In the genomic region with DNA sequence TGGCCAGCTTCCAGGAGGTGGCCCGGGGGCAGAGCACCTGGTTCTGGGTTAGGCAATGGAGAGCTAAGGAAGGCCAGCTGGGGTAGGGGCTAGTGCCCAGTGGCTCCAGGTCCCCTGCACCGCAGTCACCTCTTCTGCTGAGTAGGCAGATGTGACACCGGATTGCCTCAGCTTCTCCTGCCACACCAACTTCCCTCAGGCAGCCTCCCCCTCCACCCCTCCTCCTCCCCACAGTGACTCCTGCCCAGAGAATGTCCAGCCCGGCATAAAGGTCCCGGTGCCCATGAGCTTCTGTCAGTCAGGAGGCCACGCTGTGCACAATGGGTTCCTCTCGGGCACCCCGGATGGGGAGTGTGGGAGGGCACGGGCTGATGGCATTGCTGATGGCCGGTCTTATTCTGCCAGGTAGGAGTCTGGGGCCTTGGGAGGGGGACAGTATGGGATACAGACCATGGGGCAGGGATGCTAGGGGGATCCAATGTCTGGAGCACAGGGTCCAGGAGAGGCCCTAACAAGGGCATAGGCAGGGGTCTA, we compare ENCODE assay signal across 15 mouse cellular contexts. TPM values are rescaled to one million over a fixed set of nuclear protein-coding genes. Genes with fewer than 3 reads are reported as not detected.
DNase-seq lines count a peak whose midpoint lies in the region; ATAC-seq and TF ChIP-seq lines count a peak whose summit lies in the region.
"Had no signal": no experiment of that assay in that cellular context is flagged by ENCODE, and none has a peak within 500 bp of the region (broad histone marks: within the 10 kb centered on the region; RNA-seq: fewer than 3 reads in every experiment).

A gene (plus strand): TSS at position 248 of the 534 bp plus-strand sequence.

- no peak for TF ChIP-seq RAD21 in CH12.LX (IDR thresholded peaks at IDR 0.05; ENCODE audit: low read depth, low read length)

- H3K9me3 ChIP-seq in heart, postnatal 0 days (replicated peaks; ENCODE audit: control insufficient read depth, low read length): no peaks in the 10 kb centered on the region
- H3K9me3 ChIP-seq in CH12.LX (replicated peaks; ENCODE audit: low read length): peaks cover 3% of the 10 kb centered on the region
- H3K9me3 ChIP-seq: liver, embryonic 13.5 days; neural tube, embryonic 12.5 days had no signal

- no peak for ATAC-seq in heart, postnatal 0 days (ENCODE audit: insufficient read depth, low read depth)
- ATAC-seq in CD4-positive, CD25-positive, alpha-beta regulatory T cell, adult 4 months: no peak

- in situ Hi-C loops in CH12.LX (cut with MboI; ENCODE audit: low pct_ligation_motif_present, low pct_unique_long_range_greater_than_20kb, low sequenced_read_pairs): loop anchor here (5.0 kb wide), 1 partner anchor 35 kb away; a partner anchor contains a TSS

- peak within 1 kb of the TSS; percentile 96; the same call in 1 of the 2 replicates for H3K27ac ChIP-seq in heart, postnatal 0 days (ENCODE audit: low read depth)
- H3K27ac ChIP-seq in CH12.LX (ENCODE audit: insufficient read depth, low read depth): peak within 1 kb of the TSS; percentile 47
- no peak within 1 kb of the TSS for H3K27ac ChIP-seq in embryonic fibroblast, embryonic 13.5 days (ENCODE audit: insufficient read depth, low read length)
- H3K27ac ChIP-seq: liver, embryonic 13.5 days; neural tube, embryonic 12.5 days had no signal

- no peak within 1 kb of the TSS for H3K9ac ChIP-seq in heart, postnatal 0 days (replicated peaks; ENCODE audit: low read depth, low read length)
- peak within 1 kb of the TSS; percentile 15; the same call in 1 of the 2 replicates for H3K9ac ChIP-seq in CH12.LX (ENCODE audit: insufficient read depth, low read depth)
- H3K9ac ChIP-seq: liver, embryonic 13.5 days; neural tube, embryonic 12.5 days had no signal

- 76% methylated on average over 10 of the region's 10 CpGs for WGBS in heart, postnatal 0 days

- dilution Hi-C loops in CH12.LX (cut with MboI; ENCODE audit: extremely low pct_ligation_motif_present, extremely low pct_unique_long_range_greater_than_20kb, low sequenced_read_pairs): no loop called here

- TF ChIP-seq EP300 in heart, postnatal 0 days (IDR thresholded peaks at IDR 0.05; ENCODE audit: low read depth): no peak
- TF ChIP-seq EP300 in CH12.LX (IDR thresholded peaks at IDR 0.05; ENCODE audit: low read length): no peak

- TF ChIP-seq CTCF in heart, postnatal 0 days (IDR thresholded peaks at IDR 0.05; ENCODE audit: low read depth): no peak
- no peak for TF ChIP-seq CTCF in CH12.LX (conservative IDR thresholded peaks at IDR 0.05 in 1 of 2, IDR thresholded peaks at IDR 0.05 in 1 of 2; ENCODE audit: low read depth in 2 of 2, low read length in 2 of 2)
- TF ChIP-seq CTCF in embryonic fibroblast, embryonic 13.5 days (IDR thresholded peaks at IDR 0.05; ENCODE audit: borderline replicate concordance, insufficient read depth, low read length): no peak

- no peaks in the 10 kb centered on the region for H3K36me3 ChIP-seq in heart, postnatal 0 days (replicated peaks; ENCODE audit: control insufficient read depth, insufficient read depth, low read length)
- peaks cover 0 to 4% of the 10 kb centered on the region in 2 experiments for H3K36me3 ChIP-seq in CH12.LX (replicated peaks in 1 of 2; ENCODE audit: control insufficient read depth in 1 of 2, insufficient read depth in 1 of 2, low read length in 1 of 2)
- H3K36me3 ChIP-seq: liver, embryonic 13.5 days; neural tube, embryonic 12.5 days had no signal

- intact Hi-C loops in heart, postnatal 25 days (cut with DNase I): no loop called here

- H3K4me3 ChIP-seq in heart, postnatal 0 days (ENCODE audit: low read depth, low read length): no peak within 1 kb of the TSS
- H3K4me3 ChIP-seq in CH12.LX (replicated peaks in 1 of 3; ENCODE audit: low read depth in 2 of 3, low read length in 2 of 3, poor library complexity in 1 of 3): peak within 1 kb of the TSS in 1 of 3 experiments; percentile 23
- no peak within 1 kb of the TSS for H3K4me3 ChIP-seq in embryonic fibroblast, embryonic 13.5 days (ENCODE audit: insufficient read depth, low read length)
- H3K4me3 ChIP-seq: erythroblast, embryonic 14.5 days; liver, embryonic 13.5 days; neural tube, embryonic 12.5 days had no signal

- no peaks in the 10 kb centered on the region for H3K27me3 ChIP-seq in heart, postnatal 0 days (ENCODE audit: control insufficient read depth, insufficient read depth, low read length)
- peaks cover 2% of the 10 kb centered on the region for H3K27me3 ChIP-seq in CH12.LX (replicated peaks)
- H3K27me3 ChIP-seq: liver, embryonic 13.5 days; neural tube, embryonic 12.5 days had no signal

- H3K4me1 ChIP-seq in heart, postnatal 0 days (ENCODE audit: control insufficient read depth, insufficient read depth): peaks cover 31% of the 10 kb centered on the region
- H3K4me1 ChIP-seq in CH12.LX (ENCODE audit: control insufficient read depth in 1 of 2, insufficient read depth in 2 of 2): peaks cover 25 to 52% of the 10 kb centered on the region in 2 experiments
- H3K4me1 ChIP-seq in embryonic fibroblast, embryonic 13.5 days (ENCODE audit: control insufficient read depth, insufficient read depth, low read length): peaks cover 4% of the 10 kb centered on the region
- H3K4me1 ChIP-seq: liver, embryonic 13.5 days had no signal

- DNase-seq in adrenal gland, adult 2 months: peak; percentile 57
- DNase-seq in adrenal gland, postnatal 4 days (ENCODE audit: low spot score in 2 of 2): no peak
- no peak for DNase-seq in heart, postnatal 0 days (ENCODE audit: low spot score)
- no peak for DNase-seq in heart, postnatal 25 days (ENCODE audit: low spot score)
- DNase-seq in CH12.LX (ENCODE audit: extremely low read depth): no peak
- DNase-seq in frontal cortex, postnatal 25 days (ENCODE audit: low spot score in 2 of 2): no peak
- DNase-seq: cerebellum, adult 2 months; kidney, adult 2 months; liver, embryonic 13.5 days; midbrain, embryonic 14.5 days had no signal

- H3K4me2 ChIP-seq in heart, postnatal 0 days (ENCODE audit: low read depth, low read length): no peak within 1 kb of the TSS
- H3K4me2 ChIP-seq in CH12.LX (ENCODE audit: insufficient read depth, low read depth, poor library complexity, severe bottlenecking): no peak within 1 kb of the TSS
- H3K4me2 ChIP-seq: liver, embryonic 13.5 days; neural tube, embryonic 12.5 days had no signal

- H3K79me2 ChIP-seq in CH12.LX (replicated peaks; ENCODE audit: control insufficient read depth, extremely low read depth, insufficient read depth, poor library complexity, severe bottlenecking): no peaks in the 10 kb centered on the region

- no peak; the same call in 1 of the 2 replicates for TF ChIP-seq POLR2A in CH12.LX (IDR thresholded peaks at IDR 0.05; ENCODE audit: low read depth, low read length)
- TF ChIP-seq POLR2A in embryonic fibroblast, embryonic 13.5 days (IDR thresholded peaks at IDR 0.05; ENCODE audit: low read depth, low read length): no peak

TF ChIP-seq in CH12.LX, 34 proteins besides CTCF, POLR2A, EP300 and RAD21:
- TF ChIP-seq NRF1 (IDR thresholded peaks at IDR 0.05; ENCODE audit: low read depth, low read length) (no peak), MAFK (IDR thresholded peaks at IDR 0.05; ENCODE audit: insufficient replicate concordance, low read length) (0 out of 2 replicates have a peak, but pooled peaks have one; percentile 41), RCOR1 (conservative IDR thresholded peaks at IDR 0.05; ENCODE audit: low read depth, low read length) (no peak)
TF ChIP-seq in CH12.LX: peak in this region for 1.

RNA-seq across cellular contexts. Expression of the gene that starts here (rescaled TPM):
- total RNA-seq in adrenal gland, adult 2 months (2021): under 1 TPM; 0.20 to 0.62 TPM
- polyA plus RNA-seq in adrenal gland, adult 2 months (2012; rRNA removed): 7.3 and 7.4 TPM in 2 replicates
- under 1 TPM; 0.11 to 0.37 TPM for total RNA-seq in adrenal gland, postnatal 4 days (2021)
- 0.23 and 0.89 TPM in 2 replicates for total RNA-seq in heart, postnatal 0 days (2014; rRNA removed; ENCODE audit: low replicate concordance)
- polyA plus RNA-seq in heart, postnatal 0 days (2015; fragmentation: Nextera tagmentation; extraction: Ambion mirVana): 0.37 and 0.48 TPM in 2 replicates
- total RNA-seq in heart, postnatal 25 days (2021): under 1 TPM; 0.26 to 0.28 TPM
- total RNA-seq in CH12.LX (2012; rRNA removed) (0.46 and 0.76 TPM in 2 replicates), CH12.LX (2014; rRNA removed) (0.08 and 0.17 TPM in 2 replicates)
- 1.3 and 1.4 TPM in 2 replicates for polyA plus RNA-seq in CH12.LX (2012; ENCODE audit: insufficient read length, low read depth)
- 19.8 and 28.6 TPM in 2 replicates for polyA plus RNA-seq in embryonic fibroblast, embryonic 13.5 days (2011; ENCODE audit: insufficient read length, low read depth, missing spikeins)
- polyA plus RNA-seq in CD4-positive, CD25-positive, alpha-beta regulatory T cell, adult 4 months (2017; shearing (Covaris generic)): not detected
- total RNA-seq: granulocyte monocyte progenitor cell, adult 5-6 weeks had no signal
- polyA plus RNA-seq: erythroblast, embryonic 14.5 days; liver, embryonic 13.5 days; neural tube, embryonic 12.5 days had no signal
